Mouse (Mus musculus) embryonic facial prominence, embryonic 15.5 days (tissue): Measurements from ENCODE around the gene Lrpap1. TPM values are rescaled to one million over a fixed set of nuclear protein-coding genes. Genes with fewer than 3 reads are reported as not detected.

Source experiments
- ATAC-seq: fragments of 200-750 bp; cut with Nextera tagmentation; 2 replicates; pipeline ENCODE4 v1.8.0; 2017; ENCODE audit warnings: low read depth, moderate TSS enrichment; ENCODE audit not compliant: insufficient number of reproducible peaks, low FRiP score, low TSS enrichment
- H3K27ac ChIP-seq: fragments of 300-500 bp; sonication (generic); replicated peaks from 2 replicates; pipeline ENCODE4 v1.5.1; 2015; ENCODE audit warnings: mild to moderate bottlenecking, inconsistent platforms
- H3K27me3 ChIP-seq: fragments of 300-500 bp; sonication (generic); 2 replicates; pipeline ENCODE4 v1.6.1; 2015; ENCODE audit warnings: inconsistent platforms
- H3K36me3 ChIP-seq: fragments of 300-500 bp; sonication (generic); 2 replicates; pipeline ENCODE4 v1.6.1; 2015; ENCODE audit warnings: mild to moderate bottlenecking, inconsistent platforms
- H3K4me1 ChIP-seq: fragments of 300-500 bp; sonication (generic); 2 replicates; pipeline ENCODE4 v1.6.1; 2015; ENCODE audit warnings: inconsistent platforms
- H3K4me2 ChIP-seq: fragments of 300-500 bp; sonication (generic); replicated peaks from 2 replicates; pipeline ENCODE4 v1.6.1; 2015; ENCODE audit warnings: mild to moderate bottlenecking, inconsistent platforms
- H3K4me3 ChIP-seq: fragments of 300-500 bp; sonication (generic); replicated peaks from 2 replicates; pipeline ENCODE4 v1.5.1; 2015; ENCODE audit warnings: mild to moderate bottlenecking, inconsistent platforms
- H3K9ac ChIP-seq: fragments of 300-500 bp; sonication (generic); 2 replicates; pipeline ENCODE4 v1.6.1; 2015; ENCODE audit warnings: inconsistent platforms
- H3K9me3 ChIP-seq: fragments of 300-500 bp; sonication (generic); replicated peaks from 2 replicates; pipeline ENCODE4 v1.6.1; 2016; ENCODE audit warnings: inconsistent platforms
- WGBS: fragments of 180-500 bp; shearing (Covaris S2); methylation state at CpG from one replicate; pipeline ENCODE4 v1.1.7; 2015; 5-methylcytosine and 5-hydroxymethylcytosine counted together
- polyA plus RNA-seq: library from polyadenylated mRNA; unstranded; fragments of >200 nt; fragmentation: Nextera tagmentation; extraction: Ambion mirVana; gene quantifications from 2 replicates; pipeline ENCODE4 v1.2.1, GENCODE M21; 2015

Lrpap1 gene
- polyA plus RNA-seq, 1 experiment from 2014 or later, result 127 TPM

GRCm38 (mm10) chr5:35138183-35138611 lies 32.6 kb upstream of the Lrpap1 start:
- Histone ChIP-seq H3K9me3 (no peaks in the 10 kb centered on the region), H3K4me2 (no peak overlapping the region), H3K4me3 (no peak overlapping the region), H3K27ac (no peak overlapping the region), H3K4me1 (peaks cover 23% of the 10 kb centered on the region; the same call in 1 of the 2 replicates), H3K27me3 (no peaks in the 10 kb centered on the region), H3K9ac (no peak overlapping the region), H3K36me3 (no peaks in the 10 kb centered on the region)
- no peak for ATAC-seq
- 63% methylated on average over 11 of the region's 11 CpGs for WGBS

DNA sequence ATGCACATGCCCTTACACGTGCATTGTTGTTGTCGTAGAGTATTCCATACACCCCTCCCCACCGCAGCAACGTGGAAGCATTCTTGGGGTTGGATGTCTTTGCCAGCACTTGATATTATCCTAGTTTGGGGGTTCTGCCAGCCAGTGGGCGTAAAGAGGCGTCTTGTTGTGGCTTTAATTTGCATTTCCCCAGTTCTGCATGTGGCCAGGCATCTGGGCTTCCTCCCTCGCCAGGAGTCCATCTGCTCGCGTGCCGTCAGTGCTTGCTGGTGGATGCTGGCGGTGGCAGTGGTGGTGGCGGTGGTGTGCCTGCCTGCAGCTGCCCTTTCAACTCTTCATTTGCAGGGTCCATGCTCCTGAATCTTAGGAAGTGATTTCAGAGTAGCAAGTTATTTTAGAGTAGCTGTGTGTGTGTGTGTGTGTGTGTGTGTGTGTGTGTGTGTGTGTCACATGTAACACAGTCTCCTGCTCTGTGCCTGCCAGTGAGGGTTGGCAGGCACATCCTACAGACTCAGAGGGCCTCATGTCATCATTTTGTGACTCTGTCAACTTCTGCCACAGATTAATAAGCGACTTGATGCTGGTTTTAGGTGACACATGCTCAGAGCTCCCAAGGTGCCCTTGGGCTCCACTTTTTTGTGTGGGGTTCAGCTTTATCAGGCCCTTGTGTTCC lies 32.1 kb upstream of the Lrpap1 start:
- WGBS, result 39% methylated on average over 13 of the region's 13 CpGs

GRCm38 (mm10) chr5:35135903-35136302 lies 30.3 kb upstream of the Lrpap1 start:
- Histone ChIP-seq H3K27me3 (no peaks in the 10 kb centered on the region), H3K9ac (no peak overlapping the region), H3K4me1 (peaks cover 14% of the 10 kb centered on the region; the same call in 1 of the 2 replicates), H3K9me3 (no peaks in the 10 kb centered on the region), H3K27ac (no peak overlapping the region), H3K36me3 (no peaks in the 10 kb centered on the region), H3K4me2 (no peak overlapping the region), H3K4me3 (no peak overlapping the region)
- ATAC-seq, result no peak
- 54% methylated on average over 5 of the region's 5 CpGs for WGBS

More for the DNA sequence above, 32.1 kb upstream of the Lrpap1 start:
- no peak overlapping the region for H3K4me2 ChIP-seq
- ATAC-seq, result no peak
- H3K9ac ChIP-seq, result no peak overlapping the region
- peaks cover 23% of the 10 kb centered on the region; the same call in 1 of the 2 replicates for H3K4me1 ChIP-seq
- no peak overlapping the region for H3K4me3 ChIP-seq
- H3K27me3 ChIP-seq, result no peaks in the 10 kb centered on the region
- no peak overlapping the region for H3K27ac ChIP-seq
- no peaks in the 10 kb centered on the region for H3K36me3 ChIP-seq
- H3K9me3 ChIP-seq, result no peaks in the 10 kb centered on the region

DNA sequence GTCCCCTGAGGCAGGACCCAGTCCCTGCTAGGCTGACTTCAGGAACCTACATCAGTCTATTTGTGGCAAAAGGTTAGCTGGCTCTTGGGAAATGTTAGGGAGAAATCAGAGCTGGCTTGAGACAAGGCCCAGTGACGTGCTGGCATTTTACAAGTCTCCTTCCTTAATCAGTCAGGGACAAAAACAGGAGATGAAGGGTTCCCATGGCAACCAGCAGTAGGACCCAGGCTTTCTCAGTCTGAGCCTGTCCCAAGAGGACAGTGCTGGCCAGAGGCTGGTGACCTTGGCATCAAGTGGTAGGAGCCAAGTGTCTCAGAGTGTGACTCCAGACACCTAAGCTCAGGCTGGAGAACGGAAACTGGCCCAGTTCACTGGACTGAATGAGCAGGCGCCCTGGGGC lies 28.7 kb upstream of the Lrpap1 start:
- no peak overlapping the region for H3K9ac ChIP-seq
- H3K4me3 ChIP-seq, result no peak overlapping the region
- ATAC-seq, result no peak
- WGBS, result 73% methylated on average over 3 of the region's 3 CpGs
- H3K27ac ChIP-seq, result no peak overlapping the region
- H3K27me3 ChIP-seq, result 0 out of 2 replicates have a peak, but pooled peaks cover 3% of the 10 kb centered on the region
- H3K36me3 ChIP-seq, result no peaks in the 10 kb centered on the region
- H3K9me3 ChIP-seq, result no peaks in the 10 kb centered on the region
- peaks cover 13% of the 10 kb centered on the region; the same call in 1 of the 2 replicates for H3K4me1 ChIP-seq
- no peak overlapping the region for H3K4me2 ChIP-seq

GRCm38 (mm10) chr5:35133468-35133867 lies 27.9 kb upstream of the Lrpap1 start:
- Histone ChIP-seq H3K27me3 (0 out of 2 replicates have a peak, but pooled peaks cover 3% of the 10 kb centered on the region), H3K9ac (no peak overlapping the region), H3K36me3 (no peaks in the 10 kb centered on the region), H3K4me3 (no peak overlapping the region), H3K9me3 (no peaks in the 10 kb centered on the region), H3K4me2 (no peak overlapping the region), H3K4me1 (peaks cover 12% of the 10 kb centered on the region; the same call in 1 of the 2 replicates), H3K27ac (no peak overlapping the region)
- WGBS, result 83% methylated on average over 4 of the region's 4 CpGs
- no peak for ATAC-seq

GRCm38 (mm10) chr5:35132278-35132980 lies 26.9 kb upstream of the Lrpap1 start:
- Histone ChIP-seq H3K4me1 (peaks cover 2% of the 10 kb centered on the region; the same call in 1 of the 2 replicates), H3K36me3 (no peaks in the 10 kb centered on the region), H3K9me3 (no peaks in the 10 kb centered on the region), H3K27ac (no peak overlapping the region), H3K4me3 (no peak overlapping the region), H3K27me3 (0 out of 2 replicates have a peak, but pooled peaks cover 3% of the 10 kb centered on the region), H3K4me2 (no peak overlapping the region), H3K9ac (no peak overlapping the region)
- 90% methylated on average over 9 of the region's 9 CpGs for WGBS
- ATAC-seq, result no peak

DNA sequence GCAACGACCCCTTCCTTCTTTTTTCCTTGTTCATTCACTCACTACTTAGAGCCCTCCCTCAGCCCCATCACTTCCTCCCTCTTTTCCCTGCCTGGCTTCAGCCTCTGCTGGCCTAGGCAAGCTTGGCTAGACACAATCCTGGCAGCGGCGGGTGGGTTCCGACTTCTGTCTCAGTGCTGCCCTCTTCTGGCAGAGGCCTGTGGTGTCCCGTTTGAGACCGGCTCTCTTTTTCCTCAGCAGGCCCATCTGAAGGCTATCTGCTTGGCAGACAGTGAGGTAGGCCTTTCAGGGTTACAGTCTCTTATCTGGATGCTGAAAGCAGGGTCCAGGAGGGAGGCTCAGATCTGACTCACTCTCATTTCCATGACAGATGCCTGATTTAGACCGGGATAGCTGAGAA lies 26.2 kb upstream of the Lrpap1 start:
- Histone ChIP-seq H3K4me2 (no peak overlapping the region), H3K27me3 (0 out of 2 replicates have a peak, but pooled peaks cover 3% of the 10 kb centered on the region), H3K9ac (no peak overlapping the region), H3K9me3 (no peaks in the 10 kb centered on the region), H3K27ac (no peak overlapping the region), H3K4me3 (no peak overlapping the region), H3K36me3 (no peaks in the 10 kb centered on the region), H3K4me1 (no peaks in the 10 kb centered on the region)
- no peak for ATAC-seq
- 10% methylated on average over 7 of the region's 7 CpGs for WGBS

DNA sequence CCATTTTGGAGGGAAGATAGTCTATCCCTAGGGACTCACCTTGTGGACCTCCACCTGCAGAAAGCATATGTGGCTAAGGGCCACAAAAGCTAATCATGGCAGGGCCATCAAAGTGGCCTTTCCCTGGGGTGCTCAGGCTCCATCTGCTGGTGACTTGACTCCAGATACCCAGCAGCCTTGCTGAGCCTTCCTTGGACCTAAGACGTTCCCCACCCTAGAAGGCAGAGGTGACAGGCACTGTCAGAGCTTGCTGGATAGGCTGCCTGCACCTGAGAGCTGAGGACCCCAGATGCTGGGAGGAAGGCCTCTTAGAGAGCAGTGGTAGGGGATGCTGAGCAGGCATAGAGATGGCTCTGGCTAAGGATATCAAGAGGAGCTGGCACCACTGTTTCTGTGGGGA lies 25.7 kb upstream of the Lrpap1 start:
- Histone ChIP-seq H3K27ac (no peak overlapping the region), H3K9ac (no peak overlapping the region), H3K9me3 (no peaks in the 10 kb centered on the region), H3K36me3 (no peaks in the 10 kb centered on the region), H3K4me2 (no peak overlapping the region), H3K27me3 (0 out of 2 replicates have a peak, but pooled peaks cover 3% of the 10 kb centered on the region), H3K4me1 (no peaks in the 10 kb centered on the region), H3K4me3 (no peak overlapping the region)
- WGBS, result 31% methylated on average over 1 of the region's 1 CpGs
- no peak for ATAC-seq

DNA sequence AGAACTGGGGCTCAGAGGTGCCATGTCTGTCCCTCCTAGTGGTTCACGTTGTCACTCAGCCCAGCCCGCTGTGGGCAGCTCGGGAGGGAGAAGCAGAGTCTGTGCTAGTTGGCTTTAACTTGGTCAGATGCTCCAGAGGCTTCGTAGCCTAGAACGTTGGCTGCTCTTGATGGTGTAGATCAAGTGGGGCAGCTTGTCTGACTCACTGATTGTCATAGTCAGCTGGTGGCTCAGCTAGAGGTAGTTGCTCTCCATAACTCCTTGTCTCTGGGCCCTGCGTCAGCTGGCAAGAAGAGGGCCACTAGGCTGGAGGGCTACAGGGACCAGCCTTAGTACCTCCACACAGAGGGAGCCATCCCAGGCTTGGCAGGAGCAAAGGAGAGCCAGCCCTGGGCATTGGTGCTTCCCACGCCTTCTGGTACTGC lies 24.2 kb upstream of the Lrpap1 start:
- no peak for ATAC-seq
- Histone ChIP-seq H3K9ac (no peak overlapping the region), H3K4me3 (no peak overlapping the region), H3K27ac (no peak overlapping the region), H3K4me2 (no peak overlapping the region), H3K36me3 (no peaks in the 10 kb centered on the region), H3K9me3 (no peaks in the 10 kb centered on the region), H3K27me3 (0 out of 2 replicates have a peak, but pooled peaks cover 3% of the 10 kb centered on the region), H3K4me1 (no peaks in the 10 kb centered on the region)
- 94% methylated on average over 7 of the region's 7 CpGs for whole genome bisulfite sequencing

DNA sequence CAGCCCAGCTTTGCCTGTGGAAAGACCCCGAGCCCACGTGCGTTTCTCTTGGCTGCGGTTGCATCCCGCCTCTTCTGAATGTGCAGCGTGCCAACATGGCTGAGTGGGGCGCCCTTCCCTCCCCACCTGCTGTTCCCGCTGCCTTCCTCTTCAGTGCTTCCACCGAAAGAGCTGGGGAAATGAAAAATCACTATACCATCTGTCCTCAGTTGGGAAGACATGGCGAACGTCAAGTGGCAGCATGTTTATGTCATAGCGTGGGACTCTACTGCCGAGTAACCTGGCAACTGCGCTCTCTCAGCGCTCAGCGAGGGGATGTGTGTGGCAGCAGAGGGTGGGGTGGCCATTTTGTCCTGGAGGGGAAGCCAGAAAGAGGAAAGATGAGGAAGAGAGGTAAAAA lies 23.6 kb upstream of the Lrpap1 start:
- no peak overlapping the region for H3K4me3 ChIP-seq
- H3K9ac ChIP-seq, result no peak overlapping the region
- WGBS, result 88% methylated on average over 16 of the region's 16 CpGs
- no peaks in the 10 kb centered on the region for H3K36me3 ChIP-seq
- no peaks in the 10 kb centered on the region for H3K4me1 ChIP-seq
- 0 out of 2 replicates have a peak, but pooled peaks cover 3% of the 10 kb centered on the region for H3K27me3 ChIP-seq
- no peaks in the 10 kb centered on the region for H3K9me3 ChIP-seq
- no peak overlapping the region for H3K27ac ChIP-seq
- H3K4me2 ChIP-seq, result no peak overlapping the region
- no peak for ATAC-seq

GRCm38 (mm10) chr5:35120024-35120423 lies 14.5 kb upstream of the Lrpap1 start:
- no peak for ATAC-seq
- Histone ChIP-seq H3K9ac (no peak overlapping the region), H3K9me3 (no peaks in the 10 kb centered on the region), H3K36me3 (no peaks in the 10 kb centered on the region), H3K27ac (no peak overlapping the region), H3K4me2 (no peak overlapping the region), H3K4me1 (no peaks in the 10 kb centered on the region; the same call in 1 of the 2 replicates), H3K27me3 (no peaks in the 10 kb centered on the region; the same call in 1 of the 2 replicates), H3K4me3 (no peak overlapping the region)
- 84% methylated on average over 8 of the region's 8 CpGs for WGBS
